Mouse (Mus musculus): ENCODE measurements around the gene Lrrc61. TPM values are rescaled to one million over a fixed set of nuclear protein-coding genes. Genes with fewer than 3 reads are reported as not detected.
A peak's percentile ranks its signal among the peaks of the same experiment; 100 is the strongest.

Gene Lrrc61
- total RNA-seq, 2 experiments from 2014 or later, result 31.6 to 43.3 TPM

GRCm38 (mm10) chr6:48582037-48582436, 27.4 kb downstream of the Lrrc61 start:
- no peak for DNase-seq (ENCODE audit: low spot score in 2 of 2)
- intact Hi-C loops (cut with DNase I), result loop anchor here (5.0 kb wide), 1 partner anchor 60 kb away; no protein-coding TSS in a partner anchor

- intact Hi-C loops (cut with DNase I), result no loop called here
- DNase-seq (ENCODE audit: low spot score in 2 of 2), result no peak
Measured at GRCm38 (mm10) chr6:48589194-48589750, 34.7 kb downstream of the Lrrc61 start, which contains the start of gene Gm45021. Gene Gm45021, plus strand, starts transcription at chr6:48589610.

GRCm38 (mm10) chr6:48591221-48591845, 36.7 kb downstream of the Lrrc61 start:
- intact Hi-C loops (cut with DNase I), result loop anchor here (5.0 kb wide), 1 partner anchor 36 kb away; the partner anchor contains the start of gene AI854703
- no peak for DNase-seq (ENCODE audit: low spot score in 2 of 2)

GRCm38 (mm10) chr6:48591871-48592270, 37.3 kb downstream of the Lrrc61 start:
- DNase-seq (ENCODE audit: low spot score in 2 of 2), result no peak
- intact Hi-C loops (cut with DNase I), result loop anchor here (2.0 to 5.0 kb wide), 2 partner anchors 35 to 37 kb away; partner anchors contain the start of genes AI854703 and Lrrc61

- DNase-seq (ENCODE audit: low spot score in 2 of 2), result peak; percentile 94 to 96
- intact Hi-C loops (cut with DNase I), result loop anchor here (1.0 to 5.0 kb wide), 3 partner anchors 9 to 39 kb away; partner anchors contain the start of genes AI854703, Lrrc61 and Zfp775
Measured at GRCm38 (mm10) chr6:48593158-48594042, 38.8 kb downstream of the Lrrc61 start, which contains the start of the genes Repin1 and Gm44965. Gene Repin1, plus strand, starts transcription at chr6:48593883. Gene Gm44965, plus strand, starts transcription at chr6:48593941.

GRCm38 (mm10) chr6:48594043-48594738, 39.6 kb downstream of the Lrrc61 start:
- intact Hi-C loops (cut with DNase I), result loop anchor here (5.0 kb wide), 1 partner anchor 33 kb away; the partner anchor contains the start of gene AI854703
- DNase-seq (ENCODE audit: low spot score in 2 of 2), result no peak

- intact Hi-C loops (cut with DNase I), result no loop called here
- DNase-seq (ENCODE audit: low spot score in 2 of 2), result peak in 1 of 2 experiments; percentile 39
Measured at GRCm38 (mm10) chr6:48595278-48595677, 40.7 kb downstream of the Lrrc61 start.

- intact Hi-C loops (cut with DNase I), result no loop called here
- DNase-seq (ENCODE audit: low spot score in 2 of 2), result no peak
Measured at GRCm38 (mm10) chr6:48596545-48597232, 42.1 kb downstream of the Lrrc61 start.

- no peak for DNase-seq (ENCODE audit: low spot score in 2 of 2)
- intact Hi-C loops (cut with DNase I), result no loop called here
Measured at GRCm38 (mm10) chr6:48597233-48597625, 42.6 kb downstream of the Lrrc61 start.

GRCm38 (mm10) chr6:48600594-48600993, 46.0 kb downstream of the Lrrc61 start:
- intact Hi-C loops (cut with DNase I), result no loop called here
- DNase-seq (ENCODE audit: low spot score in 2 of 2), result no peak

- DNase-seq (ENCODE audit: low spot score in 2 of 2), result peak; percentile 94 to 96
- intact Hi-C loops (cut with DNase I), result loop anchor here (1.0 kb wide), 1 partner anchor 8 kb away; the partner anchor contains the start of genes Gm44965 and Repin1
Measured at GRCm38 (mm10) chr6:48601271-48602079, 46.9 kb downstream of the Lrrc61 start, which contains the start of gene Zfp775. Gene Zfp775, plus strand, starts transcription at chr6:48602063.

- intact Hi-C loops (cut with DNase I), result loop anchor here (1.0 kb wide), 1 partner anchor 9 kb away; the partner anchor contains the start of genes Gm44965 and Repin1
- peak; percentile 60 to 62 for DNase-seq (ENCODE audit: low spot score in 2 of 2)
Measured at GRCm38 (mm10) chr6:48602080-48602741, 47.6 kb downstream of the Lrrc61 start.

GRCm38 (mm10) chr6:48608124-48608523, 53.5 kb downstream of the Lrrc61 start:
- intact Hi-C loops (cut with DNase I), result no loop called here
- DNase-seq (ENCODE audit: low spot score in 2 of 2), result no peak

- intact Hi-C loops (cut with DNase I), result no loop called here
Measured at GRCm38 (mm10) chr6:48609512-48609911, 54.9 kb downstream of the Lrrc61 start.

GRCm38 (mm10) chr6:48610657-48611056, 56.1 kb downstream of the Lrrc61 start:
- intact Hi-C loops (cut with DNase I), result no loop called here
- DNase-seq (ENCODE audit: low spot score in 2 of 2), result no peak

More at GRCm38 (mm10) chr6:48609512-48609911, 54.9 kb downstream of the Lrrc61 start:
- DNase-seq (ENCODE audit: low spot score in 2 of 2), result no peak

GRCm38 (mm10) chr6:48613464-48613863, 58.9 kb downstream of the Lrrc61 start:
- intact Hi-C loops (cut with DNase I), result no loop called here
- no peak for DNase-seq (ENCODE audit: low spot score in 2 of 2)

- intact Hi-C loops (cut with DNase I), result no loop called here
- no peak for DNase-seq (ENCODE audit: low spot score in 2 of 2)
Measured at GRCm38 (mm10) chr6:48614756-48615155, 60.2 kb downstream of the Lrrc61 start.
